Mouse (Mus musculus): ENCODE measurements around the gene Cct4. TPM values are rescaled to one million over a fixed set of nuclear protein-coding genes. Genes with fewer than 3 reads are reported as not detected.

Cct4 gene
- polyA plus RNA-seq, 1 experiment: 84.0 TPM

- Histone ChIP-seq H3K4me1 (ENCODE audit: control insufficient read depth, insufficient read depth, low read length) (peaks cover 20% of the 10 kb centered on the region), H3K27me3 (ENCODE audit: control insufficient read depth, insufficient read depth, low read length) (no peaks in the 10 kb centered on the region), H3K27ac (ENCODE audit: insufficient read depth, low read length) (no peak overlapping the region), H3K4me3 (replicated peaks; ENCODE audit: insufficient read depth, low read depth, low read length) (no peak overlapping the region)
- TF ChIP-seq POLR2A (IDR thresholded peaks at IDR 0.05; ENCODE audit: borderline replicate concordance, insufficient read depth, low read length): no peak
- TF ChIP-seq CTCF (IDR thresholded peaks at IDR 0.05; ENCODE audit: borderline replicate concordance, insufficient read depth, low read depth, low read length): no peak
- DNase-seq: peak in 1 of 2 experiments; percentile 35
- 56% methylated on average over 3 of the region's 3 CpGs for WGBS
Measured at GRCm38 (mm10) chr11:22978215-22978614, 12.1 kb upstream of the Cct4 start.

- 10% methylated on average over 1 of the region's 1 CpGs for WGBS
- H3K27me3 ChIP-seq (ENCODE audit: control insufficient read depth, insufficient read depth, low read length): no peaks in the 10 kb centered on the region
- TF ChIP-seq CTCF (IDR thresholded peaks at IDR 0.05; ENCODE audit: borderline replicate concordance, insufficient read depth, low read depth, low read length) (no peak), POLR2A (IDR thresholded peaks at IDR 0.05; ENCODE audit: borderline replicate concordance, insufficient read depth, low read length) (no peak)
- peaks cover 20% of the 10 kb centered on the region for H3K4me1 ChIP-seq (ENCODE audit: control insufficient read depth, insufficient read depth, low read length)
- no peak overlapping the region for H3K4me3 ChIP-seq (replicated peaks; ENCODE audit: insufficient read depth, low read depth, low read length)
- DNase-seq: peak; percentile 77 to 85
- H3K27ac ChIP-seq (ENCODE audit: insufficient read depth, low read length): no peak overlapping the region
Measured at GRCm38 (mm10) chr11:22978711-22979110, 11.6 kb upstream of the Cct4 start.

- WGBS: 69% methylated on average over 1 of the region's 1 CpGs
- Histone ChIP-seq H3K4me3 (replicated peaks; ENCODE audit: insufficient read depth, low read depth, low read length) (peak overlapping the region; percentile 19), H3K27me3 (ENCODE audit: control insufficient read depth, insufficient read depth, low read length) (no peaks in the 10 kb centered on the region), H3K4me1 (ENCODE audit: control insufficient read depth, insufficient read depth, low read length) (peaks cover 20% of the 10 kb centered on the region), H3K27ac (ENCODE audit: insufficient read depth, low read length) (no peak overlapping the region)
- DNase-seq: peak in 1 of 2 experiments; percentile 9
- TF ChIP-seq POLR2A (IDR thresholded peaks at IDR 0.05; ENCODE audit: borderline replicate concordance, insufficient read depth, low read length) (no peak), CTCF (IDR thresholded peaks at IDR 0.05; ENCODE audit: borderline replicate concordance, insufficient read depth, low read depth, low read length) (no peak)
Measured at GRCm38 (mm10) chr11:22979221-22979620, 11.1 kb upstream of the Cct4 start.

GRCm38 (mm10) chr11:22981041-22981440 lies 9.3 kb upstream of the Cct4 start:
- H3K27me3 ChIP-seq (ENCODE audit: control insufficient read depth, insufficient read depth, low read length): no peaks in the 10 kb centered on the region
- WGBS: 46% methylated on average over 4 of the region's 4 CpGs
- no peak overlapping the region for H3K27ac ChIP-seq (ENCODE audit: insufficient read depth, low read length)

GRCm38 (mm10) chr11:22981543-22981950 lies 8.8 kb upstream of the Cct4 start:
- H3K4me3 ChIP-seq (replicated peaks; ENCODE audit: insufficient read depth, low read depth, low read length): peak overlapping the region; percentile 93
- H3K27ac ChIP-seq (ENCODE audit: insufficient read depth, low read length): peak overlapping the region; percentile 83
- peaks cover 20% of the 10 kb centered on the region for H3K4me1 ChIP-seq (ENCODE audit: control insufficient read depth, insufficient read depth, low read length)
- TF ChIP-seq CTCF (IDR thresholded peaks at IDR 0.05; ENCODE audit: borderline replicate concordance, insufficient read depth, low read depth, low read length) (no peak), POLR2A (IDR thresholded peaks at IDR 0.05; ENCODE audit: borderline replicate concordance, insufficient read depth, low read length) (no peak)
- peak in 1 of 2 experiments; percentile 30 for DNase-seq
- H3K27me3 ChIP-seq (ENCODE audit: control insufficient read depth, insufficient read depth, low read length): no peaks in the 10 kb centered on the region
- WGBS: 7% methylated on average over 12 of the region's 12 CpGs

More at GRCm38 (mm10) chr11:22981041-22981440, 9.3 kb upstream of the Cct4 start:
- Histone ChIP-seq H3K4me3 (replicated peaks; ENCODE audit: insufficient read depth, low read depth, low read length) (peak overlapping the region; percentile 23), H3K4me1 (ENCODE audit: control insufficient read depth, insufficient read depth, low read length) (peaks cover 20% of the 10 kb centered on the region)
- peak in 1 of 2 experiments; percentile 15 for DNase-seq
- TF ChIP-seq CTCF (IDR thresholded peaks at IDR 0.05; ENCODE audit: borderline replicate concordance, insufficient read depth, low read depth, low read length): no peak
- no peak for TF ChIP-seq POLR2A (IDR thresholded peaks at IDR 0.05; ENCODE audit: borderline replicate concordance, insufficient read depth, low read length)

- TF ChIP-seq CTCF (IDR thresholded peaks at IDR 0.05; ENCODE audit: borderline replicate concordance, insufficient read depth, low read depth, low read length) (peak; percentile 70), POLR2A (IDR thresholded peaks at IDR 0.05; ENCODE audit: borderline replicate concordance, insufficient read depth, low read length) (peak; percentile 75; the same call in 1 of the 2 replicates)
- DNase-seq: peak; percentile 95 to 98
- Histone ChIP-seq H3K4me3 (replicated peaks; ENCODE audit: insufficient read depth, low read depth, low read length) (peak within 1 kb of the TSS; percentile 93), H3K27me3 (ENCODE audit: control insufficient read depth, insufficient read depth, low read length) (no peaks in the 10 kb centered on the region), H3K4me1 (ENCODE audit: control insufficient read depth, insufficient read depth, low read length) (peaks cover 20% of the 10 kb centered on the region), H3K27ac (ENCODE audit: insufficient read depth, low read length) (peak within 1 kb of the TSS; percentile 83)
- WGBS: 2% methylated on average over 42 of the region's 42 CpGs
Measured at GRCm38 (mm10) chr11:22981984-22982757, 8.1 kb upstream of the Cct4 start, which contains the start of the genes Gm28048 and Commd1. Gene Gm28048 (minus strand): TSS chr11:22982090. Gene Commd1 (minus strand): TSS chr11:22982382.

- no peaks in the 10 kb centered on the region for H3K27me3 ChIP-seq (ENCODE audit: control insufficient read depth, insufficient read depth, low read length)
- H3K4me1 ChIP-seq (ENCODE audit: control insufficient read depth, insufficient read depth, low read length): peaks cover 20% of the 10 kb centered on the region
- 78% methylated on average over 6 of the region's 6 CpGs for WGBS
- peak in 1 of 2 experiments; percentile 2 for DNase-seq
- no peak overlapping the region for H3K4me3 ChIP-seq (replicated peaks; ENCODE audit: insufficient read depth, low read depth, low read length)
- TF ChIP-seq POLR2A (IDR thresholded peaks at IDR 0.05; ENCODE audit: borderline replicate concordance, insufficient read depth, low read length): no peak
- TF ChIP-seq CTCF (IDR thresholded peaks at IDR 0.05; ENCODE audit: borderline replicate concordance, insufficient read depth, low read depth, low read length): no peak
- H3K27ac ChIP-seq (ENCODE audit: insufficient read depth, low read length): no peak overlapping the region
Measured at GRCm38 (mm10) chr11:22982846-22983245, 7.5 kb upstream of the Cct4 start.

GRCm38 (mm10) chr11:22985510-22985909 lies 4.8 kb upstream of the Cct4 start:
- H3K4me3 ChIP-seq (replicated peaks; ENCODE audit: insufficient read depth, low read depth, low read length): no peak overlapping the region
- DNase-seq: no peak
- H3K27me3 ChIP-seq (ENCODE audit: control insufficient read depth, insufficient read depth, low read length): no peaks in the 10 kb centered on the region
- 79% methylated on average over 3 of the region's 3 CpGs for WGBS
- no peak overlapping the region for H3K27ac ChIP-seq (ENCODE audit: insufficient read depth, low read length)
- TF ChIP-seq CTCF (IDR thresholded peaks at IDR 0.05; ENCODE audit: borderline replicate concordance, insufficient read depth, low read depth, low read length) (no peak), POLR2A (IDR thresholded peaks at IDR 0.05; ENCODE audit: borderline replicate concordance, insufficient read depth, low read length) (no peak)
- peaks cover 7% of the 10 kb centered on the region for H3K4me1 ChIP-seq (ENCODE audit: control insufficient read depth, insufficient read depth, low read length)

Measured in cerebellum, adult 2 months (tissue).